Mouse (Mus musculus): ENCODE data around the gene Kcnk7. TPM values are rescaled to one million over a fixed set of nuclear protein-coding genes. Genes with fewer than 3 reads are reported as not detected.

Gene Kcnk7
- total RNA-seq, 2 experiments from 2014 or later, result not detected

DNA sequence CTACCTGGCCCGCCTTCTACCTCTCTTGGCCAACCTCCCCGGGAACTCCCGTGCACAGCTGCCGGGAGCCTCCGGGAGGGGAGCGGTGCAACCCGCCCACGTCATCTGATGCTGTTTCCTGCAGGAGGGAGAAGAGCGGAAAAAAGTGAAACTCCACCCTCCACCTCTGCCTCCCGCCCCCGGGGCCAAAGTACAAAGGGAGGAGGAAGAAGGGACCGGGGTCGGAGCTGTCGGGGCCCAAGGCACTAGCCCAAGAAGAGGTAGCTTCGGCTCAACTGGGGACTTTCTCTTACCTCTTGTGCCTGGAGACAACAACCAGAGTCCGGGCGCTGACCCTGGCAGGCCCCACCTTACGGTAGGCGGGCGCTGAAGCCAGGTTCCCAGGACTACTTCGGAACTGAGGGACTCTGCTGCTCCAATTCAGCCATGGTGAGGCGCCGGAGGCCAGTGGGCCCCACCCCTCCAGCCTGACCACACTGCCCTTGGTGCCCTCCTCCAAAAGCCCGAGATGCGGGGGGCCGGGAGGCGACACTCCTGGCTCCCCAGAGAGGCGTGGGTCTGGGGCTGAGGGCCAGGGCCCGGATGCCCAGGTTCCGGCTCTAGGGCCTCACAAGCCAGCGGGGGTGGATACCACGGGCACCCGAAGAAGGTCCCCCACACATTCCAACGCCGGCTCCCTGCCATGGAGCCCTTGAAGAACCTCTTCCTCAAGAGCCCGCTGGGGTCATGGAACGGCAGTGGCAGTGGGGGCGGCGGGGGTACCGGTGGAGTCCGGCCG lies 14.4 kb upstream of the Kcnk7 start:
- DNase-seq (ENCODE audit: extremely low spot score in 1 of 2, low spot score in 1 of 2), result peak; percentile 42 to 53

DNA sequence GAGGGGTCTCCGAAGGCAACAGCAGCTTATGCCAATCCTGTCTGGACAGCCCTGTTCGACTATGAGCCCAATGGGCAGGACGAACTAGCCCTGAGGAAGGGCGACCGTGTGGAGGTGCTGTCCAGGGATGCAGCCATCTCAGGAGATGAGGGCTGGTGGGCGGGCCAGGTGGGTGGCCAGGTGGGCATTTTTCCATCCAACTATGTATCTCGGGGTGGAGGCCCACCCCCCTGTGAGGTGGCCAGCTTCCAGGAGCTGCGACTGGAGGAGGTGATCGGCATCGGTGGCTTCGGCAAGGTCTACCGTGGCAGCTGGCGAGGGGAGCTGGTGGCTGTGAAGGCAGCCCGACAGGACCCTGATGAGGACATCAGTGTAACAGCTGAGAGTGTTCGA lies 13.8 kb upstream of the Kcnk7 start:
- no peak for DNase-seq (ENCODE audit: extremely low spot score in 1 of 2, low spot score in 1 of 2)

GRCm38 (mm10) chr19:5691601-5692000 lies 12.6 kb upstream of the Kcnk7 start:
- no peak for DNase-seq (ENCODE audit: extremely low spot score in 1 of 2, low spot score in 1 of 2)

DNA sequence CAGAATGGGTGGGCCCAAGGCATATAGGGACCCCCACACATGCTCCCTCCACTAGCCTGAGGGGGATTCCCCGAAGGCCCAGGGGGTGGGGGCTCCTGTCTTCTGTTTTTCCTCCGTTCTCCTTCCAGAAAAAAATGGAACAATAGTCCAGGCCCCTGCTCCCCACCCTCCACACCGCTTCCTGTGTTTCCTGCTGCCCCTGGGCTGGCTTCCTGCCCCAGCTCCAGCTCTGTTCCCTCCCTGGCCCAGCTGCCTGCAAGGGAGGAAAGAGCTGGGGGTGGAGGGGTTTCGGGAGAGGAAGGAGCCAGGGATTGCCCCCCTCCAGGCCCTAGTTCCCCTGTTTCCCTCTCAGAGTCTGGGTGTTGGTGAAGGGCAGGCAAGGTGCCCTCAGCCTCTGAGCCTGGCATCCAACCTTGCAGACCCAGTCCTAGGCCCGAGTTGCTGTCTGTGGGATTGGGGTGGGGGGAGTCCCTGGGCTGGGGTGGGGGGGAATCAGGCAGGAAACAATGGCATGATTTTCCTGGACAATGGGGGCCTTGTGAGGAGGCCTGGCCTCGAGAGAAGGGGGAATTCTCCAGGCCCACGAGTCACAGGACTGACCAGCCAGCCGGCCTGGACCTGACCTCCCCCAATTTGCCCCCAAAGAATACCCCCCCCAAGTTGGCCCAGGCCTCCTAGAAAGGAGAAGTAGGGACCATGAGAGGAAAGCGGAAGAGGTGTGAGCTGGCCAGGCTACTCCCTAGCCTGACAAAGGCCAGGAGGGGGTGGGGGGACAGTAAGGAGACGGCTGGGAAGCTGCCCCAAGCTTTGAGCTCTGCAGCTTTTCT lies 11.9 kb upstream of the Kcnk7 start:
- no peak for DNase-seq (ENCODE audit: extremely low spot score in 1 of 2, low spot score in 1 of 2)

- DNase-seq (ENCODE audit: extremely low spot score in 1 of 2, low spot score in 1 of 2), result no peak
Measured at GRCm38 (mm10) chr19:5692913-5693396, 11.2 kb upstream of the Kcnk7 start.

DNA sequence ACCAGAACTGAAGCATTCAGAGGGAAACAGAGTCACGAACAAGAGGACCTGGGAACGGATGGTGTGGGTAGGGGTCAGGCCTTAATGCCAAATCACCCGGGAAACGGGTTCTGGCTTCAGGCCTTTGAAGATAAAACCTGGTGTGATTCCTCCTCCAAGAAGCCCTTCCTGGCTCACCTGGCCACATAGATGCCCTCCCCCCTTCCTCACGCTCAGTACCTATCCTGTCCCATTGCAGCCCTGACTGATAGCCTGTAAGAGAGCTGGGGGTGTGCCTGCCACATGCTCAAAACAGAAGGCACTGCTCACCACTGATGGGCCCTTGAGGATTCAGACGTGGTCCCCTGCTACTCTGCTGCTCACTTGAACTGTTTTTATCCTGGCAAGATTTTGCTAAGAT lies 10.4 kb upstream of the Kcnk7 start:
- DNase-seq (ENCODE audit: extremely low spot score in 1 of 2, low spot score in 1 of 2), result no peak

DNA sequence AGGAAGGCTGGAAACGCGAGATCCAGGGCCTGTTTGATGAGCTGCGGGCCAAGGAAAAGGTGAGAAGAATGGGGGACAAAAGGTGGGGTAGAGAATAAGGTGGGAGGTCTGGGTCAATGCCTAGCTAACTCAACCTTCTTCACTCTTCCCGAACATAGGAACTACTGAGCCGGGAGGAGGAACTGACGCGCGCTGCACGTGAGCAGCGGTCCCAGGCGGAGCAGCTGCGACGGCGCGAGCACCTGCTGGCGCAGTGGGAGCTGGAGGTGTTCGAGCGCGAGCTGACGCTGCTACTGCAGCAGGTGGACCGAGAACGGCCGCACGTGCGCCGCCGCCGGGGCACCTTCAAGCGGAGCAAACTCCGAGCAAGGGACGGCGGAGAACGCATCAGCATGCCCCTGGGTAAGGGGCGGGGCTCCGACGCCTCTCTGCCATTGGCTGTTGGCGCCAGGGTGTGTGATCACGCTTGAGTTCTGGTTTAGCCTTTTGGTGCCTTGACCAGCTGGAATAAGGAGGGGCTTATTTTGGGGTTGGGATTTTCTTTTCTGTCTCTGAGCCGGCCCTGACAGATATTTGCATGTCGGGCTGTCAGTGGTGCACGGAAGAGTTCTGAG lies 8.2 kb upstream of the Kcnk7 start:
- DNase-seq (ENCODE audit: extremely low spot score in 1 of 2, low spot score in 1 of 2), result no peak

DNA sequence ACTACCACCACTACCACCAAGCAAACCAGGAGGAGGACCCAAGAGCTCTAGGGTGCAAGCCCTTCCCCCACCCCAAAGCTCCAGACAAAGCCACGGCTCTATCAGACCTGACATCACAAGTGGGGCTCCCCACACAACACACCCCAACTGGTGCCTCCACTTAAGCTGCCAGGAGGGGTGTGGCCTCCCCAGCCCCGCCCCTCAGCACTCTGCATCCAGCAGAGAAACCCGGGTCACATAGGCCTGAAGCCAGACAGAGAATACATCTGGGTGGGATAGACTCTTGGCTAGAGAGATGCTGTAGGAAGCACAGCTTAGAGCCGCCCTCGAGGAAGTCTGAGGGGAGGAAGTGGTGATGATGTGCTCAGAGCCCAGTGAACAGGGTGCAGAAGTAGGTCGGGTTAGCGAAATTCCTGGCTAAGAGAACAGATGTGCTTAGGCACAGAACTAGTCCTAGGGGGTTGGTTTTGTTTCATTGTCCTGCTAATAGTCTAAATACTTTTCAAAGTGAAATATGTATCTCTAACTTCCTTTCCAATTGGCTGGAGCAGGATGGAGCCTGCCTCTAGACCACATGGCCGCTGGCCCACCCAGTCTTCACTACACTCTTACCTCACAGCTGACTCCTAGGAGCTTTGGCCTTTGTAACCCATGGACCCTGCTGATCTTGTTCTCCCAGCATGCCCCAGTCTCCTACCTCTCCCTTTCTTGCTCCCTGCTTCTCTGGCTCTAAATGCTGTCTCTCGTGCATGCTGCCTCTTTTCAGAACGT lies 819 bp downstream of the Kcnk7 start:
- DNase-seq (ENCODE audit: extremely low spot score in 1 of 2, low spot score in 1 of 2), result no peak

GRCm38 (mm10) chr19:5710068-5710467 lies 5.9 kb downstream of the Kcnk7 start:
- no peak for DNase-seq (ENCODE audit: extremely low spot score in 1 of 2, low spot score in 1 of 2)

- DNase-seq (ENCODE audit: extremely low spot score in 1 of 2, low spot score in 1 of 2), result no peak
Measured at GRCm38 (mm10) chr19:5710581-5710980, 6.4 kb downstream of the Kcnk7 start.

GRCm38 (mm10) chr19:5711218-5711617 lies 7.1 kb downstream of the Kcnk7 start:
- DNase-seq (ENCODE audit: extremely low spot score in 1 of 2, low spot score in 1 of 2), result peak in 1 of 2 experiments; percentile 75

- DNase-seq (ENCODE audit: extremely low spot score in 1 of 2, low spot score in 1 of 2), result no peak
Measured at GRCm38 (mm10) chr19:5711907-5712460, 7.8 kb downstream of the Kcnk7 start.

DNA sequence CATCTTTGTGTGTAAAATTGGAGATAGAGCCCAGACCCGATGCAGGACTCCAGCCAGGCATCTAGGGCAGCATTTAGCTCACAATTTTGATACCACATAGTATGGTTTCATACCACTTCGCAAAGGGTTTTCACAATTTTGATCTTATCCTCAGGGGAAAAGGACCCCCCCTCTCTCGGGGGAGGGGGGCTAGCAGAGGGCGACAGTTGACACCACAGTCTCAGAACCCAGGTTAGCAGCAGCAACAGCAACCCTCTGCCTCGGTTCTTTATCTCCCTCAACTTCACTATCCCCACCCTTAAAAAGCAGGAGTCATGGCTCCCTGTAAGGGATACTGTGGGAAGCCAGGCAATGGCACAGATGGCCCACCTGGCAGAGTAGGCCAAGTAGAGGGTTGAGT lies 9.1 kb downstream of the Kcnk7 start:
- DNase-seq (ENCODE audit: extremely low spot score in 1 of 2, low spot score in 1 of 2), result no peak

- no peak for DNase-seq (ENCODE audit: extremely low spot score in 1 of 2, low spot score in 1 of 2)
Measured at GRCm38 (mm10) chr19:5713730-5714129, 9.6 kb downstream of the Kcnk7 start.

DNA sequence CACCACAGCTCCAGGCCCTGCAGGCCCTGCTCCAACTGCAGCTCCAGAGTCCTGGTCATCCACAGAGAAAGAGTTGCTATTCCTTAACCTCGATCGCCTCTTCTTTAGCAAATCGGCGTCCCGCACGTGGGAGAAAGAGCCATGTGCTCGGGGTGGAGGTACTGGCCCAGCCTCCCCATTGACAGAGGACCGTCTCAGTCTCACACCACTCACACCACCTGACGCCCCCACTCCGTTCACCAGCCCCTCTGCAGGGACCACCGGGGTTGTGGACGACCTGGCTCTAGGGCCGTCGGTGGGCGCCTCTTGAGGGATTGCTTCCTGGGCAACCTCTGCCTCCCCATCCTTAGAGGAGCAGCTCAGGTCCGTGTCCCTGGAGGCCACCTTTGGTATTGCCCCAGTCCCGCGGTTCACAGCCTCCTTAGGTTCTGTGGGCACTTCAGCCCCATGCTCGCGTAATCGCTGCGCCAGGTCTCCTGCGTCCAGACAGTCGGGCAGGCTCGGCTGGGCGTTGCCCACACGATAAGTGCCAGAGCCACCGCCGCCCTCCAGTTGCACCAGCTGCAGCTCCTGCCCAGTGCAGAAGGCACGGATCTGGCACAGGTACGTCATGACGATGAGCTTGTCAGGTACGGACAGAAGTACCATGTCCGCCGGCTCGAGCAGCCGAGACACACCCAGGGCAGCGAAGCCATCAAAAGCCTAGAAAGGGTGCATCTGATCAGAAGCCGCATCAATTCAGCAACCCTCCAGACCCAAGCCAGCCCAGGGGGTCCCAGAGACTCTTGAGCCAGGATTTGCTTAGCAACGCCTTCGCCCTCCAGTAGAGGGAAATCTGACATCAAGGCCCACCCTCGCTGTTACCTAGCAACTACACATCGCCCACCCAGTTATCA lies 11.9 kb downstream of the Kcnk7 start:
- DNase-seq (ENCODE audit: extremely low spot score in 1 of 2, low spot score in 1 of 2), result peak; percentile 42 to 50

DNA sequence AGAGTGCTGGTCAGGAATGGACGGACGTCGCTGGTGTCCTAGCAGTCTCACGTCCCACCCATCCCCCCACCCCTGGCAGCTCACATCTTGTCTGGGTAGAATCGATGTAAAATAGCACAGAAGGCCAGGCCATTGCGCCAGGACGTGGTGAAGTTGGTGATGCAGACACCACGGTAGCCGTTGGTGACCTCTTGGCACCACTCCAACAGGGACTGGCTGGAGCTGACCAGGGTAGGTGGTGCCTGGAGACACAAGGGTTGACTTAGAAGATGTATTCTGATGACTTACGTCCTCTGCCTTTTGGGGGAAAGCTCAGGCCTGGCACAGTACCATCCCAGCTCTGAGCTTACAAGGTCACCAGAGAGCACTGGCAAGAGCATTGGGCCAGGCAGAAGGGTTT lies 12.8 kb downstream of the Kcnk7 start:
- no peak for DNase-seq (ENCODE audit: extremely low spot score in 1 of 2, low spot score in 1 of 2)

DNA sequence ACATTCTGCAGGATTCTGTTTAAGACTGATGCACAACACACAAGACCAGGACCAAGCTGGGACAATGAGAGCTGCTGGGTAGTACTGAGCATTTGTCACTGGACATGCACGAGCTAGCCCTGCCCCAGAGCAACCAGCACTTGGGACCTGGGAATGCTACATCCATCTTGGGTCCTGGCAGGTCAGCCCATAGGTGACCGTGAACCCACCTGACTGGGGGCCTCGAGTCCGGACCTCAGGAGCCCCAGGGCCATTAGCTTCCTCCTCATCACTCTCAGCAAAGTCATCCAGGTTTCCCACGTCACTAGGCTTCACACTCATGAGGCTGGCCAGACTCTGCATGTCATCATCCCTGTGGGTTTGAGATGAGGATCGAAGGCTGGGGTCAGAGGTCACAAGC lies 17.1 kb downstream of the Kcnk7 start:
- DNase-seq (ENCODE audit: extremely low spot score in 1 of 2, low spot score in 1 of 2), result no peak

DNA sequence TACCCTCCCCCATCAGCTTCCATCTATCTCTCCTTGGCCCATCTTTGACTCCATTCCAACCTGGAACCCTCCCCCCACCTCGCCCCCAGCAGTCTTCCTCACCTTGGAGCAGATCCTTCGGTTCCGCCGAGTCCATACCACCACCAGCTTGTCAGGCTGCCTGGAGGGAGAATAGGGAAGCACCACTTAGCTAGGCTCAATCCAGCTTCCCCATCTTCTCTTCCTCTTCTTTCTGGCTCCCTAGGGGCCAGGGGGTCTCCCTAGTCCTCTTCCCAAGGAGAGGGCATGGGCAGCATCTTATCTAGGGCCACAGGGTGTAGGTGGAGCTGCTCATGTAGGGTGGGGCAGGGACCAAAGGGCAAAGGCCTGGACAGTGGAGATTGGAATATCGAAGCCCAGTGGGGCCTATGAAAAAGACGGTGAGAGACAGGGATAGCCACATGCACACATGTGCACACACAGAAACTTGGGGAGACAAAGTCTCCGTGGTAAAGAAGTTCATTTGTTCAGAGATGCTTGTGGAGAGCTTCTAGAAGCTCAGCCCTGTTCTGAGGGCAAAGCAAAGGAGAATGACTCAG lies 18.8 kb downstream of the Kcnk7 start:
- DNase-seq (ENCODE audit: extremely low spot score in 1 of 2, low spot score in 1 of 2), result no peak

Measured in layer of hippocampus, postnatal 25 days (tissue).